Mouse (Mus musculus) neural tube, embryonic 15.5 days (tissue): ENCODE measurements at regions not wholly inside any gene's neighbourhood (a gene's known extent, or its start where the extent isn't known, plus 50 kb on each side); places are given as distances from the start of the nearest gene placed in this dataset.

ENCODE experiments used
- ATAC-seq: fragments of 200-750 bp; cut with Nextera tagmentation; 2 replicates; pipeline ENCODE4 v1.8.0; 2017; ENCODE audit warnings: mild to moderate bottlenecking, moderate TSS enrichment, moderate library complexity; ENCODE audit not compliant: low FRiP score
- H3K27ac ChIP-seq: fragments of 300-500 bp; sonication (generic); replicated peaks from 2 replicates; pipeline ENCODE4 v1.5.1; 2015; ENCODE audit warnings: mild to moderate bottlenecking, inconsistent platforms
- H3K27me3 ChIP-seq: fragments of 300-500 bp; sonication (generic); replicated peaks from 2 replicates; pipeline ENCODE4 v1.6.1; 2015; ENCODE audit warnings: inconsistent platforms
- H3K36me3 ChIP-seq: fragments of 300-500 bp; sonication (generic); 2 replicates; pipeline ENCODE4 v1.6.1; 2015; ENCODE audit warnings: inconsistent platforms
- H3K4me1 ChIP-seq: fragments of 300-500 bp; sonication (generic); 2 replicates; pipeline ENCODE4 v1.6.1; 2015; ENCODE audit warnings: inconsistent platforms
- H3K4me2 ChIP-seq: fragments of 300-500 bp; sonication (generic); 2 replicates; pipeline ENCODE4 v1.6.1; 2015; ENCODE audit warnings: inconsistent platforms, mild to moderate bottlenecking, moderate library complexity
- H3K4me3 ChIP-seq: fragments of 300-500 bp; sonication (generic); replicated peaks from 2 replicates; pipeline ENCODE4 v1.5.1; 2015; ENCODE audit warnings: mild to moderate bottlenecking, inconsistent platforms
- H3K9ac ChIP-seq: fragments of 300-500 bp; sonication (generic); replicated peaks from 2 replicates; pipeline ENCODE4 v1.6.1; 2015; ENCODE audit warnings: mild to moderate bottlenecking, inconsistent platforms
- H3K9me3 ChIP-seq: fragments of 300-500 bp; sonication (generic); replicated peaks from 2 replicates; pipeline ENCODE4 v1.6.1; 2016; ENCODE audit warnings: inconsistent platforms
- WGBS: fragments of 180-500 bp; shearing (Covaris S2); methylation state at CpG from one replicate; pipeline ENCODE4 v1.1.7; 2015; ENCODE audit warnings: mixed read lengths; 5-methylcytosine and 5-hydroxymethylcytosine counted together

GRCm38 (mm10) chr11:89867575-89867974 lies 90.1 kb upstream of the Ankfn1 start:
- H3K4me1 ChIP-seq = no peaks in the 10 kb centered on the region
- H3K9me3 ChIP-seq = no peaks in the 10 kb centered on the region
- H3K36me3 ChIP-seq = no peaks in the 10 kb centered on the region
- no peak overlapping the region for H3K9ac ChIP-seq
- no peak overlapping the region for H3K4me3 ChIP-seq
- no peak for ATAC-seq
- H3K27ac ChIP-seq = no peak overlapping the region
- H3K4me2 ChIP-seq = no peak overlapping the region
- no peaks in the 10 kb centered on the region for H3K27me3 ChIP-seq
- 47% methylated on average over 2 of the region's 2 CpGs for WGBS

- H3K4me3 ChIP-seq = no peak overlapping the region
- H3K4me2 ChIP-seq = no peak overlapping the region
- no peak for ATAC-seq
- H3K36me3 ChIP-seq = no peaks in the 10 kb centered on the region
- H3K27me3 ChIP-seq = no peaks in the 10 kb centered on the region
- no peak overlapping the region for H3K9ac ChIP-seq
- no peaks in the 10 kb centered on the region for H3K9me3 ChIP-seq
- H3K4me1 ChIP-seq = no peaks in the 10 kb centered on the region
- WGBS = 80% methylated on average over 9 of the region's 9 CpGs
- H3K27ac ChIP-seq = no peak overlapping the region
Measured at GRCm38 (mm10) chr11:89856184-89856769, 78.8 kb upstream of the Ankfn1 start.

DNA sequence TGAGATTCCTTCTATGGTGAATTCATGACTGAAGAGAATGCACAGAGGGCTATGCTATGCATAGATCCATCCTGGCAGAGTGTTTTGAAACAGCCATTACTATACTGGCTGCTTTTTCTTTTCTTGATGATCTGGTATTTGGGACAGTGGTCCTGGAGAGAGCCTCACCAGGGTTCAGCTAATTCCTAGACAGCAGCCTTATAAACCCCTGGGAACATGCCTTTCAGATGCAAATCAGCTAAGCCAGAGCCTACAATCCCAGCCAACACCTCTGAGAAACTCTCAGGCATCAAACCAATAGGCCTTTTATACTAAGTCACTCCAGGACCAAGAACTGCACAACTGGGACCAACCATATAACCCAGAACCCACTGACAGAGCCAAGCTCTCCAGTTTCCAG lies 64.4 kb upstream of the Ankfn1 start:
- Histone ChIP-seq H3K4me1 (peaks cover 16% of the 10 kb centered on the region), H3K36me3 (no peaks in the 10 kb centered on the region), H3K9ac (no peak overlapping the region), H3K27ac (peak overlapping the region; percentile 61; the same call in 1 of the 2 replicates), H3K27me3 (no peaks in the 10 kb centered on the region), H3K4me2 (no peak overlapping the region), H3K9me3 (no peaks in the 10 kb centered on the region), H3K4me3 (no peak overlapping the region)
- 0 out of 2 replicates have a peak, but pooled peaks have one; percentile 38 for ATAC-seq

DNA sequence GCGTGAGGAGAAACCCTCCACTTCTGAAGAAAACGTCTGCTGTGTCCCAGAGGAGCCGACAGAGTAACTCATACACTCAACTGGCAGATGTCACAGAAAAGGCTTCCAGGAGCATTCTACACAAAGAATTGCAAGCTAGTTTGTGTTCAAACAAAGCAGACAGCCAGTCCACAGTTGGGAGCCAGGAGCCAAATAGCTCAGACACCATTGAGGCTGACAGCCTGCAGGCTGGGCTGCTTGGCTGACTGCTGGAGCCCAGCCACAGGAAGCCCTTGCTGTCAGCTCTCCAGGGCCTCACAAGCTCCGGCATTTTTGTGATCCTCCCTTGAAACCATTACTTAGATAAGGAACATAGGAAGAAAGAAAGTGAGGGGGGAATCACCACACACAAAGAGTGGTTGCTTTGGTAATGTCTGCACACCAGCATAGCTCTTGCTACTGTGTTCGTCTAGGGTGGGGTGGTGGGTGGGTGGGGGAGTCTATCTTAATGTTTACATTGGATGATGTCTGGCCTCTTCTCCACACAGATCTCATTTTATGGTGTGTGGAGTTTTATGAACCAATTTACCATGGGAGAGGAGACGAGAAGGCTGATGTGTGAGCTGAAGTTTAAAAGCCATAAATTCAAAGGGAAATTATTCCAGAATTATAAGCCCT lies 62.3 kb upstream of the Ankfn1 start:
- no peaks in the 10 kb centered on the region for H3K9me3 ChIP-seq
- peak overlapping the region; percentile 2; the same call in 1 of the 2 replicates for H3K27ac ChIP-seq
- H3K4me1 ChIP-seq = peaks cover 16% of the 10 kb centered on the region
- H3K36me3 ChIP-seq = no peaks in the 10 kb centered on the region
- WGBS = 11% methylated on average over 6 of the region's 6 CpGs
- H3K4me3 ChIP-seq = no peak overlapping the region
- no peaks in the 10 kb centered on the region for H3K27me3 ChIP-seq
- no peak overlapping the region for H3K4me2 ChIP-seq
- no peak overlapping the region for H3K9ac ChIP-seq
- ATAC-seq = peak; percentile 47; the same call in 1 of the 2 replicates

DNA sequence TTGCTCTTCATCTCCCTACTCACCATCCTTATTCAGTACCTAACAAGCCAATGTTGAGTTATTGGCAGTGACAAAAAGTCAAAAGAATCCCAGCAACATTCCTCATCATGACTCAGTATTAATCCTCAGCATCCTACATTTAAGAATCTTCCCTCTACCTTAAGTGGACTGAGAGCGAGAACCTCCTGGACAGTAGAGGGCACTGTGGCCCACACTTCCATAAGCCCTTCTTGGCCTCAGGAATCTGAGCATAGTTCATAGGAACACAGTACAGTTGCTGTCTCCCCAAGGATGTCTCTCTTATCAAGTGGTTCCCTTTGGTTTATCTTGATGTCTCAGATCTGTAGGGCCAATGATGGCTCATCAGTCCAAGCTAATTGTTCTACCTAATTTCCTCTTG lies 60.5 kb upstream of the Ankfn1 start:
- WGBS = 97% methylated on average over 1 of the region's 1 CpGs
- no peak for ATAC-seq

DNA sequence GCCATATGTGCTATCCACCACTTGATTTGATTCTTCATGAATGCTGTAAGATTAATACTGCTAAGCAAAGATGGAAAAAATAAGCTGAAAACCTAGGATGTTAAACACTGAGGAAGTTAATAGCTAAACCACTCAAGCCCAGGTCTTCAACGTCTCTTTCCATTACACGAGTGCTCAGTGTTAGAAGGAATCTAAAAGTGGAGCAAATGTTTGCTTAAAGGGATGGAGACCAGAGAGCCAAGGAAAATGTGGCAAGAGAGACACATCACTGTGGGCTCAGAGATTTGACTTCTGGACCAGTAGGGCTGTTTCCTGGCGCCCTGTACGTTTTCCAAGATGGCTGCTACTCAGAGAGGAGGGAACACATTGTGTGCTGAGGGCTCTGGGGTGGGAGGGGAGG lies 59.4 kb upstream of the Ankfn1 start:
- no peak for ATAC-seq
- Histone ChIP-seq H3K36me3 (no peaks in the 10 kb centered on the region), H3K27ac (no peak overlapping the region), H3K27me3 (no peaks in the 10 kb centered on the region), H3K4me3 (no peak overlapping the region), H3K9me3 (no peaks in the 10 kb centered on the region), H3K4me2 (no peak overlapping the region), H3K4me1 (peaks cover 16% of the 10 kb centered on the region), H3K9ac (no peak overlapping the region)
- 90% methylated on average over 4 of the region's 4 CpGs for WGBS

More for the DNA sequence above, 60.5 kb upstream of the Ankfn1 start:
- H3K4me2 ChIP-seq = no peak overlapping the region
- H3K9me3 ChIP-seq = no peaks in the 10 kb centered on the region
- H3K27ac ChIP-seq = no peak overlapping the region
- no peaks in the 10 kb centered on the region for H3K27me3 ChIP-seq
- no peak overlapping the region for H3K4me3 ChIP-seq
- no peak overlapping the region for H3K9ac ChIP-seq
- no peaks in the 10 kb centered on the region for H3K36me3 ChIP-seq
- H3K4me1 ChIP-seq = peaks cover 16% of the 10 kb centered on the region

- H3K9ac ChIP-seq = no peak overlapping the region
- H3K9me3 ChIP-seq = no peaks in the 10 kb centered on the region
- no peak overlapping the region for H3K27ac ChIP-seq
- ATAC-seq = no peak
- no peak overlapping the region for H3K4me2 ChIP-seq
- H3K36me3 ChIP-seq = no peaks in the 10 kb centered on the region
- no peaks in the 10 kb centered on the region for H3K27me3 ChIP-seq
- 84% methylated on average over 4 of the region's 4 CpGs for WGBS
- no peak overlapping the region for H3K4me3 ChIP-seq
- no peaks in the 10 kb centered on the region for H3K4me1 ChIP-seq
Measured at GRCm38 (mm10) chr11:89834068-89834467, 56.6 kb upstream of the Ankfn1 start.

- WGBS = 80% methylated on average over 8 of the region's 8 CpGs
Measured at GRCm38 (mm10) chr11:89831577-89832110, 54.2 kb upstream of the Ankfn1 start.

More at GRCm38 (mm10) chr11:89831577-89832110, 54.2 kb upstream of the Ankfn1 start:
- no peak for ATAC-seq
- no peak overlapping the region for H3K9ac ChIP-seq
- H3K27me3 ChIP-seq = no peaks in the 10 kb centered on the region
- no peaks in the 10 kb centered on the region for H3K9me3 ChIP-seq
- H3K4me1 ChIP-seq = no peaks in the 10 kb centered on the region
- no peak overlapping the region for H3K4me3 ChIP-seq
- no peak overlapping the region for H3K4me2 ChIP-seq
- no peak overlapping the region for H3K27ac ChIP-seq
- H3K36me3 ChIP-seq = no peaks in the 10 kb centered on the region
